Mouse (Mus musculus) heart, postnatal 0 days (tissue): ENCODE data around the gene Slc16a10.

ENCODE experiments used
- CTCF ChIP-seq: IDR thresholded peaks from 2 replicates; pipeline ENCODE4 v1.5.1; 2016; ENCODE audit warnings: antibody characterized with exemption, control low read depth, low read depth
- EP300 ChIP-seq: IDR thresholded peaks from 2 replicates; pipeline ENCODE4 v1.6.1; 2016; ENCODE audit warnings: antibody characterized with exemption, low read depth

DNA sequence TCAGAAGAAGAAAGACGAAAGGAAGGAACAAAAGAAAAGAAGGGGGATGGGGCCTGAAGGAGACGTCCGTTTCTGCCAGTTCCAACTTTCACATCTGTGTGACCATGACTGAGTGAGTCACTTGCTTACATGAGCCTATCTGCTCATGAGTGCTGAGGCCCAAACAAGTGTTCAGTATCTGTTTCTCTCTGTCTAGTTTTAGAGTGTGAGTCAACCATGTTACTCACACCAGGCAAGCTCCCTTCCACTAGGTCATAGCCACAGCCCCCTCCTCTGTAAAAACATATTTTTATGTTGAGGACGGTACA is 10.4 kb upstream of the Slc16a10 start:
- TF ChIP-seq CTCF (no peak), EP300 (no peak)
